Mouse (Mus musculus) small intestine, adult 2 months (tissue): ENCODE data around the gene Cltc.

Experiments
- CTCF ChIP-seq: fragments of 200-500 bp; IDR thresholded peaks from 2 replicates; pipeline ENCODE4 v1.5.1; 2012; ENCODE audit warnings: low read depth, mild to moderate bottlenecking, control low read depth, inconsistent platforms, low read length, moderate library complexity, mixed read lengths; ENCODE audit not compliant: insufficient replicate concordance, insufficient read length; ENCODE audit errors: extremely low read depth
- POLR2A ChIP-seq: fragments of 200-500 bp; IDR thresholded peaks from 2 replicates; pipeline ENCODE4 v1.6.1; 2012; ENCODE audit warnings: low read depth, mild to moderate bottlenecking, control low read depth, inconsistent platforms, low read length, moderate library complexity

DNA sequence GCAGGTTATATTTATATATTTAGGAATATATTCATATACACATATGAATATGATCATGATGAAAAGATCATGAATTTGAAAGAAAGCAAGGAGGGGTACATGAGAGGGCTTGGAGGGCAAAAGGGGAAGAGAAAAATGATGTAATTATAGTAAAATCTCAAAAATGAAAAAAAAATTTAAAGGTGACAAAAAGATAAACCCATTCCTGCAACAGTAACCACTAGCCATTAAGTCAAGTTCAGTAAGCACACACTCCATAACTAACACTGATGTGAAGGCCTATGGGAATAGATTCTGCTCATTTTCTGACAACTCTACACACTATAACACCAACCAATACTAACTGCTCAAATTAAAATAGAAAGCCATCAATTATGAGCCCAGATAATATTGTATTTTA is 31.8 kb downstream of the Cltc start:
- TF ChIP-seq POLR2A (no peak), CTCF (no peak)
